Mouse (Mus musculus): Measurements from ENCODE around the gene Ccdc106.

GRCm38 (mm10) chr7:4993347-4993998 is 26.9 kb upstream of the Ccdc106 start:
- TF ChIP-seq CTCF (IDR thresholded peaks at IDR 0.05) (no peak), EP300 (IDR thresholded peaks at IDR 0.05; ENCODE audit: insufficient read depth, low read depth, low read length) (no peak), POLR2A (IDR thresholded peaks at IDR 0.05; ENCODE audit: insufficient read depth, low read depth, low read length) (no peak)
